Mouse (Mus musculus): Measurements from ENCODE around the gene Hspb7.

The Hspb7 gene

DNA sequence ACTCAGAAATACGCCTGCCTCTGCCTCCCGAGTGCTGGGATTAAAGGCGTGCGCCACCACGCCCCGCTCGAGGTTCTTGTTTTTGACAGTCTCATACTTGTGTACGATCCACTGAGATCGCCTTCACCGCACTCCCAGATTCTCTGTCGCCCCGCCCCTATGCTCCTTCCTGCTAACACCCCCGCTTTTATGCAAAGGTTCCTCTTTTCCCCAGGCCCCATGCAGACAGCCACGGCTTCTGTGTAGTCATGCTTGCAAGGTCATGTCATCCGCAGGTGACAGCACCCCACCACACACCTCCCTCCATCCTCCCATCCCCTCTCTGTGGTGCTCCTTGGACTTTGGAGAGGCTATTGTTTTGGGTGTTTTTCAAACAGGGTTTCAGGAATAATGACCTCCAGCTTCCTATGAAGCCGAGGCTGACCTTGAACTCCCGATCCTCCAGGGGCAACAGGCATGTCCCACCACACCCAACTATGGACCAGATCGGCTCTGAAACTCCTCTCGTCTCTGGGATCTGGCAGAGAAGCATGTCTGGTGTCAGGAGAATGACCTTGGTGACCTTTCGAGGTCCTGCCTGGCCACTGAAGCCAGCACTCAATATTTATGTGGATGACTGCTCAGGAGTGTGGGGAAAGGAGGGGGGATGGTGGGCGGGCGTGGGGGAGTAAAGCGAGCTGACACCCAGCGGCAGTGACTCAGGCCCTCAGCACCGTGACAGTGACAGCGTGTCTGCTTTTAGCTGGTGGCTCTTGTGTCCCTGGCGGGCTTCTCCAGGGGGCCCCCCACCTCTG is 984 bp upstream of the Hspb7 start:
- DNase-seq (ENCODE audit: low spot score in 2 of 2) = peak in 1 of 2 experiments; percentile 29

DNA sequence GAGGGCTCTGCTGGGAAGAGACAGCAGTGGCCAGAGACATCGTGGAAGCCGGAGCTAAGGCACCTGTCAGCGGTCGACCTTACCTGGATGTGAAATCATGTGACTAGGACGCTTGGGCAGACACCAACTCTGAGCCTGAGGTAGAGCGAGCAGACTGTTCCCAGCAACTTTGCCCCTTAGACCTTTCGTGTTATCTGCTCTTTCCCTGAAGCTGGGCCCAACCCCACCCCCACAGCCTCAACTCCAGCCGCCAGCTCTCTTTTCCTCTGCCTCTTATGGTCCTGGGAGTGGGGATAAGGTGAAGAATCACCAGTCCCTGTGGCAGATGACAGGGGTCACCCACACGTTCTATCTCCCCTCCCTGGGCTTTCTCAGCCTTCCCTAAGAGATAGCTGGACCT is 307 bp downstream of the Hspb7 start:
- DNase-seq (ENCODE audit: low spot score in 2 of 2) = peak in 1 of 2 experiments; percentile 13

GRCm38 (mm10) chr4:141421423-141421822 is 844 bp downstream of the Hspb7 start:
- DNase-seq (ENCODE audit: low spot score in 2 of 2) = peak in 1 of 2 experiments; percentile 37

- no peak for DNase-seq (ENCODE audit: low spot score in 2 of 2)
Observed at GRCm38 (mm10) chr4:141422841-141423240, 2.3 kb downstream of the Hspb7 start.

DNA sequence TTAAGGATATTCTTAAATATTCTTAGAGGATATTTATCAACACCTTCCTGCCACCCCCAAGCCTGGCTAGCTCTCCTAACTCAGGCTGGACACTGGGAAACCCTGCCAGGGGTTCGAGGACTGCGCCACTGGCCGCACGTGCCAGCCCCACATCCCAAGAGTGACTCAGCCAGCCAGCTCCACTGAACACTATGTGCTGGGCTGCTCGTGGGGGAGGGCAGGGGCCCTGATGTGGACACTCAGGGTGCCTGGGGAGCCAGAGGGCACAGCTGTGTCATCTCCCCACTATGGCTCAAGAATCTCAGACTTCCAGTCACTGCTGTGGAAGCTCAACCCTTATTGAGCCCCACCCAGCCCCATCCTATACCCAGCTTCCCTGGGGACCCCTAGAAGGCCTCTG is 2.7 kb downstream of the Hspb7 start:
- DNase-seq (ENCODE audit: low spot score in 2 of 2) = no peak

- no peak for DNase-seq (ENCODE audit: low spot score in 2 of 2)
Observed at GRCm38 (mm10) chr4:141423691-141424431, 3.3 kb downstream of the Hspb7 start.

DNA sequence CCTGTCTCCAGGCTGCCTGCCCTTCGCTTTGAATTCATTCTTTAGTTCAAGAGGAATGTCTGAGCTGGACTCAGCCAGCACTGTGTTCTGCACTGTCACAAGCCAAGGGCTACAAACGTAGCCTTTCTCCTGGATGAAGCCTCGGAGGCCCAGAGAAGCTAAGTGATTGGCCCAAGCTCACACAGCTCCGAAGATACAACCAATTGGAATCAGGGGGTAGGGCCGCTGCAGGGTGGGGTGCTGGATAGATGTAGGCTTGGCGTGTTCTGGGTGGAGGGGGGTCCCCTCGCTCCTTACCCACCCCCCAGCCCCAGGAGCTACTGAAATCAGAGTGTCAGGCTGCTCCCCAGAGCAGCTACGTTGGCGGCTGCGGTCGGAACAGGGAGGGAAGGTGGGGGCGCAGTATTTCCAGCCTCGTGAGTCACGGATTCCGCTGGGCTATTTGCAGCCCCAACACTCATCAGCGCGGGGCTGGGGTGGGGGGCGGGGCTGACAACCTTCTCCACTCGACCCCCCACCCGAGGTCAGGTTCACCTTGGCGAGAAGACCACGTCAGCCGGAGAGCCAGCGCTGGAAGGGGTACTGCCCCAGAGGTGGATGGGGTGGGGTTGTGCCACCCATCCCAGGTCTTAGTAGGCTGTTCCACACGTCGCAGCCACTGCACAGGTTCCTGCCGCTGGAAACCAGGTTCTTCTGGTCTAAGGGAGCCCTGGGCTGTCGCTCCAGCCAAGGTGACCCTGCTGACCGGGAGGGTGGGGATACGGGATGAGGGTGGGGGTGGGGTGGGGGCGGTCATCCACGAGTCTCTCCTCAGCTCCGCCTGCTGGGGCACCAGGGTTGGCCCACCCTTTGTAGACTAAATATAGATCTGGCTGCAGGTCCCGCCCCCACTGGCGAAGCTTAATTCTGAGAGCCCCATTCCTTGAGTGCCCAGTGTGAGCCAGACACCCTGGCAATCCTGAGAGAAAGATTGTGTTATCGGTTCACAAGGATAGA is 5.2 kb downstream of the Hspb7 start:
- DNase-seq (ENCODE audit: low spot score in 2 of 2) = peak; percentile 88 to 92

- no peak for DNase-seq (ENCODE audit: low spot score in 2 of 2)
Observed at GRCm38 (mm10) chr4:141426796-141427745, 6.5 kb downstream of the Hspb7 start.

GRCm38 (mm10) chr4:141427921-141428320 is 7.3 kb downstream of the Hspb7 start:
- no peak for DNase-seq (ENCODE audit: low spot score in 2 of 2)

- no peak for DNase-seq (ENCODE audit: low spot score in 2 of 2)
Observed at GRCm38 (mm10) chr4:141429381-141429780, 8.8 kb downstream of the Hspb7 start.

DNA sequence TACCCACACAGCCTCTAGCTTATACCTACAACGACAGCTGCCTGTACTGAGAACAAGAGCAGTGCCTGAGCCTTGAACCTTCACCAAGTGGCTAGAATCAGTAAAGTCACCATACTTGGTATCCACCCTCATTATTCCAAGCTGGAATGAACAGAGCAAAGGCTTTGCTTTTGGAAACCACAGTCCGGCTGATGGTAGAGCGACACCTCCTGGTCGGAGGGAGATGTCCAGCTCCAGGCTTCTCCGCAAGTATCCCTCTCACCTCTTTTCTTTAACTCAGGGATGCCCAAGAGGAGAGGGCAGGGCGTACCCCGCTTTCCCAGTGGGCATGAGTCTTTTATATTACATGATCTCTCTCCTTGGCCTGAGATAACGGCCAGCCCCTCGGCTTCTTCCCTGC is 9.3 kb downstream of the Hspb7 start:
- no peak for DNase-seq (ENCODE audit: low spot score in 2 of 2)

- DNase-seq (ENCODE audit: low spot score in 2 of 2) = peak in 1 of 2 experiments; percentile 70
Observed at GRCm38 (mm10) chr4:141430997-141431396, 10.4 kb downstream of the Hspb7 start.

- no peak for DNase-seq (ENCODE audit: low spot score in 2 of 2)
Observed at GRCm38 (mm10) chr4:141432666-141433065, 12.1 kb downstream of the Hspb7 start.

GRCm38 (mm10) chr4:141433191-141433590 is 12.6 kb downstream of the Hspb7 start:
- DNase-seq (ENCODE audit: low spot score in 2 of 2) = no peak

DNA sequence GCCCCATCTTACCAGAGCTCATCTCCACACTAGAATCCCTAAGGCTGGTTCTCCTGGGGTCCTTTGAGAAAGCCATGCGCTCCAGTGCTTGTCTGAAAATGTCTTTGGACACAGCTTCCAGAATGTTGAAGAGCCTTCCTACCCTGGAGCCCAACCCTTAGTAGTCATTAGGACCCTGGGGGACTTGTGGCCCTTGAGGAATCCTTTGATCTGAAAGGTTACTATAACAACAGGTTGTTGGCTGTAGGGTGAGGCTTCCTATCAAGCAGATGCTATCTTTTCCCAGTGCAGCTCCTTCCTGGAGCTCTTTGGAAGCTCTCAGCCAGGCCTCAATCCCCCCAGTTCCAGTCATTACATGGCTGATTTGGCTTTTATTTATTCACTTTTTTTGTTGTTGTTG is 15.4 kb downstream of the Hspb7 start, which contains the start of gene Srarp:
Gene Srarp (minus strand): TSS at position 132 of the 400 bp plus-strand sequence.
- DNase-seq (ENCODE audit: low spot score in 2 of 2) = no peak

DNA sequence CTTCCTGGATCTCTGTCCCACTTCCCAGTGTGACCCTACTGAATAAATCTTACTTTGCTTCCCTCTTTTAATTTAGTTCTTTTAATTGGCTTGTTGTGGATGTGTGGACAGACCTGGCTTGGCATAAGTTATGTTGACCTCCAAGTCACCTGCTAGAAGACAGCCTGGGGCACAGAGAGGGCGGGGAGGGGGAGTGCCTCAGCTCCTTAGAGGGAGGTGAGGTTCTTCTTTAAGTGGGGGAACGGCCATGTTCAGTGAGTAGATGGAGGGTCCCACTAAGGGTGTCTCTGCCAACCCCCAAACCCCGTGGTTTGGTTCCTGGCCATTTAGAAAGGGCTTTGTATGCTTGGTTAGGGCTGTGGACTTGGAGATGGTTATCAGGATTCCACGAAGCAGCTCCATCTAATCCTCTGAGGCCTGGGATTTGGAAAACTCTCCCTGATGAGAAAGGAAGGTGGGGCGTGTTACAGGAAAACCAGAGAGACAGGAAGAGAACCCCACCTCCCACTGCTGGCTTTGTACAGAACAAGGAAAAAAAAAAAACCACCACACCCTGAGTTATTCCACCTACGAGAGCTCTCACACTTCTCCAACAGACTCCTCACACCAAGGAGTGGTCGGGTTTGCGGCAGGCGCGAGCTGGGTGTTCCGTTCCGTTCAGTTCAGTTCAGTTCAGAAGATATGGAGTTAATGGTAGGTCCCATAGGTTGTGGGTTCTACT is 18.7 kb downstream of the Hspb7 start:
- peak in 1 of 2 experiments; percentile 12 for DNase-seq (ENCODE audit: low spot score in 2 of 2)

- DNase-seq (ENCODE audit: low spot score in 2 of 2) = no peak
Observed at GRCm38 (mm10) chr4:141440877-141441276, 20.3 kb downstream of the Hspb7 start.

DNA sequence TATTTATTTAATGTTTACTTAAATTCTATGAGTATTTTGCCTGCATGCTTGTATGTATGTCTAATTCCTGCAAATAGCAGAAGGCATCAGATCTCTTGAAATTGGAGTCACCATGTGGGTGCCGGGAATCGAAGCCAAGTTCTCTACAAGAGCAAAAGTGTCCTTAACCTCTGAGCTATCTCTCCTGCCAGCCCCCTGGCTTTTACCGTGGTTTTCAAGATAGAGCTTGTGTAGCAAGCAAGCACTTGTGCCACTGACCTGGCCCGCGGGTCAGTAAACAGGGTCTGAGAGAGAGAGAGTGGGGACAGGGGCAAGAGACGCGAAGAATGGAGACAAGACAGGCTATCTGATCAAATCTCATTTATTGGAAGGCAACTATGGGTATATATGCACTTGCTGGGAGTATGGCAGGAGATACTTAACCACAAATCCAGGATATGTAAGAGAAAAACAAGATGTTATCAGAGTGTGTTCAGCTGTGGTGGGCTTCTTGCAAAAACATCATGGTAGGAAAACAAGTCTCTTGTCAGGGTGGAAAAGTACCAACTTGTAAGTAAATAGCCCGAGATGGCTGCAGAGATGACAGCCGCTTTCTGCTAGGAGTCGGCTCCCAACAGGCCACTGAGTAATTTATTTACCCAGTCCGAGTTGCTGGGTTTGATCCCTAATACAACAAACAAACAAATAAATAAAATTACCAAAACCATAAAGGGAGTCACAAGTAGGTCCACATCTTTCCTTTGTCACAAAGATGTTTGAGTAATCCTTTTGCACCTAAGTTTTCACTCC is 23.3 kb downstream of the Hspb7 start:
- DNase-seq (ENCODE audit: low spot score in 2 of 2) = no peak
